Mouse (Mus musculus): ENCODE data around the gene Wdr47.

- no peak for TF ChIP-seq POLR2A (IDR thresholded peaks at IDR 0.05; ENCODE audit: extremely low read depth, insufficient read depth, low read length)
- TF ChIP-seq CTCF (IDR thresholded peaks at IDR 0.05; ENCODE audit: extremely low read depth, insufficient read depth, low read length): no peak
Measured at GRCm38 (mm10) chr3:108640998-108641397, 49.9 kb downstream of the Wdr47 start.
